Mouse (Mus musculus) R1 (cell line): ENCODE measurements around the gene Defb6.
A peak's percentile ranks its signal among the peaks of the same experiment; 100 is the strongest.

Experiments
- DNase-seq: peaks from one replicate; pipeline ENCODE4 v3.0.0-alpha.2; 2018; ENCODE audit warnings: low read depth, low spot score

The Defb6 gene

GRCm38 (mm10) chr8:19225161-19225560, at the start of gene Defb6:
TSS of gene Defb6 (plus strand) at chr8:19225478.
- DNase-seq: no peak

- DNase-seq: peak; percentile 84
These were observed 12.8 kb downstream of the Defb6 start for GRCm38 (mm10) chr8:19238101-19238500.

GRCm38 (mm10) chr8:19239616-19240015, 14.3 kb downstream of the Defb6 start, which contains the start of gene Defb46:
TSS of gene Defb46 (plus strand) at chr8:19239916.
- DNase-seq: no peak

- no peak for DNase-seq
These were observed 22.0 kb downstream of the Defb6 start, which contains the start of gene Defb5 for GRCm38 (mm10) chr8:19247280-19247679. TSS of gene Defb5 (plus strand) at chr8:19247580.

GRCm38 (mm10) chr8:19258136-19258535, 32.9 kb downstream of the Defb6 start:
- peak; percentile 36 for DNase-seq

GRCm38 (mm10) chr8:19259667-19260066, 34.4 kb downstream of the Defb6 start:
- DNase-seq: no peak
